Mouse (Mus musculus): ENCODE results near the gene Pim2.

DNA sequence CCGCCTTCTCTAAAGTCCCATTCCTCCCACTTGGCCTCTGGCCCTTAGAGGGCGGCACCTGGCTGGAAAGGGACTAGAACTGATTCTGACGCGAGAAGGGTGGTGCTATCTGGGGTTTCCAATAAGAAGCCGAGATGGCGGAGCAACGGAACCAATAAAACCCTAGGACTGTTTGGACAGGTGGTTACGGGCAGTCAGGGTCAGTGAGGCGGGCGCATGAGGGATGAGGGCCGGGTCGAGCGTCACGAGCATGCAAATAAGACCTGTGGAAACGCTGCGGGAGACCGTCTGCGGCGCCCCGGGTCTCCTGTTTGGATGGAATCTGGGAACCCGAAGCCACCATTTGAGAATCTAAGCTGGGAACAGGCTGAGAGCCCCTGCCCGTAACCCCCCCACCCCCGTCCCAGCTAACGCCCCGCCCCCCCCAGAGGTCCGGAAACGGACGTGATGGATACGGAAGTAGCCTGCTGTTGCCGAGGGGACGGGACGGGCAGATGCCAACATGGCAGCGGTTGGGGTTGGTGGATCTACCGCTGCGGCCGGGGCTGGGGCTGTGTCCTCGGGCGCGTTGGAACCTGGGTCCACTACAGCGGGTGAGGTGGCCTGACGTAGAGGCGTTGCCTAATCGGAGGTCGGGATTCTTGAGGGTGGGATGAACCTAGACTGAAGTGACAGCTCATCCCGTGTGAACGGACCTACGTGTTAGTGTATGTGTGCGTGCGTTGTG, 5.9 kb downstream of the Pim2 start, which contains the start of gene Slc35a2:
- TF ChIP-seq CTCF (IDR thresholded peaks at IDR 0.05; ENCODE audit: extremely low read depth, insufficient read length, insufficient replicate concordance, low read depth, low read length) = no peak
- no peak; the same call in 1 of the 2 replicates for TF ChIP-seq POLR2A (IDR thresholded peaks at IDR 0.05; ENCODE audit: low read depth, low read length)

Measured in small intestine, adult 2 months (tissue).